Mouse (Mus musculus) testis, adult 2 months (tissue): ENCODE data around the gene Usp31.

Source experiments
- CTCF ChIP-seq: fragments of 200-500 bp; IDR thresholded peaks from 2 replicates; pipeline ENCODE4 v1.5.1; 2012; ENCODE audit warnings: low read depth, mild to moderate bottlenecking, inconsistent platforms, low read length, moderate library complexity; ENCODE audit not compliant: control insufficient read depth, insufficient read depth, insufficient replicate concordance
- POLR2A ChIP-seq: fragments of 200-500 bp; IDR thresholded peaks from 2 replicates; pipeline ENCODE4 v1.6.1; 2012; ENCODE audit warnings: low read depth, mild to moderate bottlenecking, inconsistent platforms, low read length, moderate library complexity; ENCODE audit not compliant: control insufficient read depth

DNA sequence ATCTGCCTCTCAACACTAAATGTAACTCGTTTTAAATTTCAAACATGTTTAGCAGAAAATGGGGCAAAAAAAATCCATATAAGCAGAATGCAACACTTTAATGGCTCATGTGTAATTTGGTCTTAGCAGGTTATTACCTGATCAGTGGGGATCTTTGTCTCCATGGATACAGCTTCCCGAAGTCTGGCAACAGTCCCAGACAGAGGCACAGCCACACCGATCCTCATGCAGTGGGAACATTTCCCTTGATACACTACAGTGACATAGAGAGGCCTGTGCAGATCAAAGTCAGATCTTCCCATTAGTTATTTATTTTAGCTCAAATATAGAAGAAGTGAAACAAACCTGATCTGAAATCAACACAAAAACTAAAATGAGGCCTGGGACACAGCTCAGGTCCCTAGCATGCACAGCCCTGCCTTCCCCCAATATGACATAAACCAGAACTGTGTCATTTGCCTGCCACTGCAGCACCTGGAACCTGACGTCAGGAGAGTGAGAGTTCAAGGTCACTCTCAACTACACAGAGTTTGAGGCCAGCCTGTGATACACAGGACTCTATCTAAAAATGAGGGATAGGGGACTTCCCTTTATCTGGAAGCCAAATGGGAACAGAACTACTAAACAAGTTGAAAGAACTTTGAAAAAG, 29.8 kb downstream of the Usp31 start:
- TF ChIP-seq POLR2A, result no peak
- TF ChIP-seq CTCF, result no peak
